Mouse (Mus musculus): Measurements from ENCODE around the gene Lhx2. TPM values are rescaled to one million over a fixed set of nuclear protein-coding genes. Genes with fewer than 3 reads are reported as not detected.

Gene Lhx2
- polyA plus RNA-seq, 1 experiment from 2014 or later, result 8.5 TPM

DNA sequence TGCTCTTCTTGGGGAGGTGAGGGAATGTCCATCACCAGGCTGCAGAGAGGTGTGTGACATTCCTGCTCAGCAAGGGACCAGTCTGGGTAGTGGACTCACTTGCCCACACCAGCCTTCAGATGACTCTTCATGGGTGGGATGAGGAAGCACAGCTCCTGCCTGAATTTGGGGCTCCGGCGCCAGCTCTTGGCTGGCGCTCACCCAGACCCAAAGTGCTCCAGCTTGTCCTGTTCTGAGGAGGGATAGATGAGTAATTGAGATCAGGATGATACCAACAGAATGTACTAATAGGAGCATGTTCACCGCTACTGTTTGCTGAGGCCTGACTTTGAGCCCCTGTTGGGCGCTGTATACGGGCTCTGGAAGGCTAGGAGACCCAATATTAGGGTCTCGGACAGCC, 38.2 kb downstream of the Lhx2 start:
- peaks cover 36% of the 10 kb centered on the region for H3K27me3 ChIP-seq
- WGBS, result 82% methylated on average over 7 of the region's 7 CpGs
- no peak overlapping the region for H3K4me2 ChIP-seq
- no peaks in the 10 kb centered on the region for H3K36me3 ChIP-seq
- ATAC-seq (ENCODE audit: insufficient number of reproducible peaks, low FRiP score, low TSS enrichment, low read depth), result no peak
- no peaks in the 10 kb centered on the region for H3K9me3 ChIP-seq
- H3K4me3 ChIP-seq, result no peak overlapping the region
- no peak overlapping the region for H3K9ac ChIP-seq
- no peak overlapping the region for H3K27ac ChIP-seq
- peaks cover 17% of the 10 kb centered on the region for H3K4me1 ChIP-seq

DNA sequence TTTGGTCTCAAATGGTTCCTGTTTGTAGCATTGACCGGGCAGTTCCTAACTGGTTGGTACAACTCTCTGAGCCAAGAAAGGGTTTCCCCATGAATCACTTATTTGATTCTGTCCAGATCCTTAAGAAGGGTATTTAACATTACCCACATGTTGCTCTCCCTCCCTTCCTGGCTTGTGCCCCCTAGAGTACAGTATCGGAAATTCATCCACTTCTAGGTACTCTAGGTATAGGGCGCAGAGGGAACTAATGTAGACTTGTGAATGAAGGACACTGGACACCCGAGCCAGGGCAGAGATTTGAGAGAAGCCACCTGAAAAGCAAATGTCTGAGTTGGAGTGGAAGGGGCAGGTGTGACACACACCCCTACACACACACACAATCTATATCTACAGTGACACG, 39.3 kb downstream of the Lhx2 start:
- no peak overlapping the region for H3K9ac ChIP-seq
- ATAC-seq (ENCODE audit: insufficient number of reproducible peaks, low FRiP score, low TSS enrichment, low read depth), result no peak
- peaks cover 35% of the 10 kb centered on the region for H3K27me3 ChIP-seq
- H3K9me3 ChIP-seq, result no peaks in the 10 kb centered on the region
- peaks cover 17% of the 10 kb centered on the region for H3K4me1 ChIP-seq
- H3K4me3 ChIP-seq, result no peak overlapping the region
- 29% methylated on average over 5 of the region's 5 CpGs for WGBS
- no peak overlapping the region for H3K27ac ChIP-seq
- no peaks in the 10 kb centered on the region for H3K36me3 ChIP-seq
- H3K4me2 ChIP-seq, result no peak overlapping the region

DNA sequence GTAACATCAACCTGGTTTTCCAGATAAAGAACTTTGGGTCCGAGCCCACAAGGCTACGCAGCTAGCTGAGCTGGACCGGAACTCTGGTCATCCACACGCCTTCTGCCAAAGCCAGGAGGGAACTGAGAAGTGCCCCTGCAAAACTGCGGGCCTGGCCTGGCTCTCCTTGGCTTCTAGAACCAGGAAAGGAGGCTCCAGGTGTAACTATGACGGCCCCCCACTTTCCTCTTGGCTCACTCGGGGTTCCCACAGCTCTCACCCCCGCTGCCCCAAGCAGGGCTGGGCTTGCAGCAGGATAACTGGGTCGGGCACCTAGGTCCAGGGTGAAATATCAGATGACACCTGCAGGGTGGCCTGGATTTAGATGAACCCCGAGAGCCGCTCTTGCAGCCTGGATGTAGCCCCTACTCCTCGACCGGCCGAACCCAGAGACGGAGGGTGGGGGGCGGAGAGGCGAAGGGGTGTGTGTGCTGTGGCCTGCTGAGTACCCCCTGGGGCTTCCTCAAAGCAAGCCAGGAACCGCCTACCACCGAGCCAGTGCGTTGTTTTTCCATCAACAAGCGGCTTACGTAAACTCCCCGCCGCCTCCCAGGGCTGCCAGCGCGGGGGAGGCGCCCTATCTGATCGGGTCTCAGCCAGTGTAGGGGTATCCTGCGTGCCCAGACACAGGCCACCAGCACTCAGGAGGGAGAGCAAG, 39.9 kb downstream of the Lhx2 start:
- WGBS, result 8% methylated on average over 29 of the region's 29 CpGs

DNA sequence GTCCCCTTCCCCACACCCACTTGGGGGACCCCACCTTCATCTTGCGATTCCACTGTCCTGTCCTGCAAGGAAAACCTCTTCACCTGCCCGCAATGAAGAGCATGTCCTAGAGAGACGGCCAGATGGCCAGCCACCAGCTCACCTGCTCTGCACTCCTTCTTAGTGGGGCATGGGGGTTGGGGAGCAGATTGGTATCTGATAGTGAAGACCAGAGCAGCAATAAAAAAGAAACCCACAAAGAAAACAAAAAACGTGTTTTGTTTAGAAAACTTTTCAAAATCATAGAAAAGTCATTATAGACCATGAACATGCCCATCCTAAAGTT, 40.4 kb downstream of the Lhx2 start:
- 7% methylated on average over 4 of the region's 4 CpGs for WGBS
- Histone ChIP-seq H3K36me3 (no peaks in the 10 kb centered on the region), H3K27me3 (peaks cover 33% of the 10 kb centered on the region), H3K4me2 (peak overlapping the region; percentile 34), H3K9ac (no peak overlapping the region), H3K4me1 (peaks cover 17% of the 10 kb centered on the region), H3K27ac (no peak overlapping the region), H3K9me3 (no peaks in the 10 kb centered on the region), H3K4me3 (peak overlapping the region; percentile 5; the same call in 1 of the 2 replicates)
- no peak for ATAC-seq (ENCODE audit: insufficient number of reproducible peaks, low FRiP score, low TSS enrichment, low read depth)

More for the DNA sequence above, 39.9 kb downstream of the Lhx2 start:
- Histone ChIP-seq H3K9me3 (no peaks in the 10 kb centered on the region), H3K4me2 (peak overlapping the region; percentile 34), H3K27ac (no peak overlapping the region), H3K9ac (no peak overlapping the region), H3K4me1 (peaks cover 17% of the 10 kb centered on the region), H3K36me3 (no peaks in the 10 kb centered on the region), H3K27me3 (peaks cover 33% of the 10 kb centered on the region), H3K4me3 (peak overlapping the region; percentile 5; the same call in 1 of the 2 replicates)
- no peak for ATAC-seq (ENCODE audit: insufficient number of reproducible peaks, low FRiP score, low TSS enrichment, low read depth)

DNA sequence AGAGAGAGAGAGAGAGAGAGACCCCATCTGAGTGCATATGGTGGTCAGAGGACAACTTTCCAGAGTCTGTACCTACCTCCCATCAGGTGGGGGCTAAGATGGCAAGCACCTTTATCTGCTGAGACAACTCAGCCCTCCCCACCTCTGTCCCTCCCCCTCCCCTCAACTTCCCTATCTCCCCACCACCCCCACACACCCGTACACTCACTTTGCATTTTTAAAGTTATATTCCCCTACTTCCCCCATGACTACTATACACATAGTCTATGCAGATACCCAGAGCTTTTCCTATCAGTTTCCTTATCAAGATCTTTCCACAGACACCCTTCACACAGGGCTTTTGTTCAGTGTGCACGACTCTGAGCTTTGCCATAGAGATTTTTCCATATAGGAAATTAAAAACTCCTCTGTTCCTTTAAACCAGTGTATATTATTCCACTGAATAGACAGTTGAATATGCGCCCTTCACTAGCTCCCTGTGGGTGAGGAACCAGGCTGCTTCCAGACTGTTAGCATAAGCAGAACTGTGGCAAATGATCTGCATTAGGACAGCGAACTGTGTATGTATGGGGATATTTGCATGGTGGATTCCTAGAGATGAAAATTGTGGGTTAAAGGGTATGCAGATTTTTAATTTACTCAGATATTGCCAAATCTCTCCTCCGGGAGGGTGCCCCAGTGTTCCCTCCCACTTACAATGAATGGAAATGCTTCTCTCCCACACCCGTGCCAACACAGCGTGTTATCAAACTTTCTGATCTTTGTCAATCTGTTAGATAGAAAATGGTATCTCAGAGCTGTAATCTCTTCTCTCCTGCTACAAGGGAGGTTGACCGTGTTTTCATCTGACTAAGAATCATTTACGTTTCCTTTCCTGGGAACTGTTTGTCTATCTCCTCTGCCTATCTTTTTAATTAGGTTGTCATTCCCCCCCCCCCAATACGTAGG, 41.3 kb downstream of the Lhx2 start:
- no peak overlapping the region for H3K27ac ChIP-seq
- no peaks in the 10 kb centered on the region for H3K9me3 ChIP-seq
- ATAC-seq (ENCODE audit: insufficient number of reproducible peaks, low FRiP score, low TSS enrichment, low read depth), result no peak
- peaks cover 17% of the 10 kb centered on the region for H3K4me1 ChIP-seq
- no peaks in the 10 kb centered on the region for H3K36me3 ChIP-seq
- no peak overlapping the region for H3K4me3 ChIP-seq
- H3K9ac ChIP-seq, result no peak overlapping the region
- WGBS, result 52% methylated on average over 10 of the region's 10 CpGs
- peaks cover 33% of the 10 kb centered on the region for H3K27me3 ChIP-seq
- no peak overlapping the region for H3K4me2 ChIP-seq

DNA sequence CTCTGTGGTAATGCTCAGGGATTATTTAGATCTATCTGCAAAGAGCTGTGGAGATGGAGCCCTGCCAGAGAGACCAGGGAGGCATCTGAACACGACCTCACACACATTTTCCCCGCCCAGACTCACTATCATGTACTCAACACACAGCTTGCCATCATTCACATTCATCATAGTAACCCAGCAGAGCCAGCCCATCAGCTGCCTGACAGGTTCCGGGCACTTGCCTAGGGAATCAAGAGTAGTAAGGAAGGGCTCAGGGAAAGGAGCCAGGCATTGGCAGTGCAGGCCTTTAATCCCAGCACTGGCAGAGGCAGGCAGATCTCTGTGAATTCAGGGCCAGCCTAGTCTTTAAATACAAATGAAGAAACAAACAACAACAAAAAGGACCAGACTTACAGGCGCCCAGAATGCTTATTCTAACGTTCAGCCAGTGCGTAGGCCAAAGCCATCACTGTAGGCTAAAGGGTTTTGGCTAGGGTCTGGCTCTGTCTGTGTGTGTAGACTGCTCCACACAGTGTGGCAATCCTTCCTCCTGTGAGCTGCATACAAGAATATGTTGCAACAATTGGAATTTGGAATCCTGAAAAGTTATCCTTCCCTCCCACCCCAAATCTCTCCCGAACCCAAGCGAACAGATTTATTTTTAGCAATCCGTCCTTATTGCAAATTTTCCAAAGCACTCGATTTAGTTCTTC, 48.6 kb downstream of the Lhx2 start:
- no peak overlapping the region for H3K4me3 ChIP-seq
- no peak overlapping the region for H3K27ac ChIP-seq
- H3K36me3 ChIP-seq, result no peaks in the 10 kb centered on the region
- WGBS, result 81% methylated on average over 10 of the region's 10 CpGs
- no peak overlapping the region for H3K4me2 ChIP-seq
- 0 out of 2 replicates have a peak, but pooled peaks cover 3% of the 10 kb centered on the region for H3K27me3 ChIP-seq
- H3K9me3 ChIP-seq, result no peaks in the 10 kb centered on the region
- no peak for ATAC-seq (ENCODE audit: insufficient number of reproducible peaks, low FRiP score, low TSS enrichment, low read depth)
- no peaks in the 10 kb centered on the region for H3K4me1 ChIP-seq
- H3K9ac ChIP-seq, result no peak overlapping the region

DNA sequence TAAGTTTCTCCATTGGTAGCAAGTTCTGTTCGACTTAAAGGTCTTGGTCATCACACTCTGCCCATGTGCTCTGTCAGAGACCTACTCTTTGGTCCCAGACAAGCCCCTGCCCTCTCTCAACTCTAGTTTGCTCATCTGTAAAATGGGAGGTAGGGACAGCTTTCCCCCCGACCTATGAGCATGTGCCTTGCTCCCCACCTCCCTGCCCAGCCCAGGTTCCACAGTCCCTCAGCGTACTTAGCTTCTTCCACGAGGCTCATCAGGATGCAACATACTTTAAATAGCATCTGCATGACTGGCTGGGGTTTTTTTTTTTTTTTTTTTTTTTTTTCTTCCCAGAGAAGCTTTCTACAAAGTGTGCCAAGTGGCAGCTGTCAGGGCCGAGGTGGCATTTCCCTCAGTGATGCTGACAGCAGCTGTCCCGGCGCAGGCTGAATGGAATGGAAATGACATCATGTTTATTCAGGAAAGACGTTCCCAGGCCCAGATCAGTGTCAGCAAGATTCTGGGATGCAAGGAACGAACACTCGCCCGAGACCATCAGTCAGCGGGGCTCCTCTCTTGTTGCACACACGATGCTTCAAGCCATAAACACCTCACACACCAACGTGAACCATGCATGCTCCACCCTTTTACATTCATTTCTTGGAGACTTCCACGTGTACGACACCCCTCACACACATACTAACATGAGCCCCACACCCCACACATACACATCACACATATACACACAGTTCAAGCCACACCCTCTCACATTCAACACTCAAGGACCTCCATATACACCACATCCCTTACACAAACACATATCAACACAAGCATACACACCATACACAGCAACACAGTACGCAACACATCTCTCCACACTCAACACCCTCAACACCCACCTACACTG, 56.1 kb downstream of the Lhx2 start:
- no peaks in the 10 kb centered on the region for H3K36me3 ChIP-seq
- WGBS, result 66% methylated on average over 17 of the region's 17 CpGs

DNA sequence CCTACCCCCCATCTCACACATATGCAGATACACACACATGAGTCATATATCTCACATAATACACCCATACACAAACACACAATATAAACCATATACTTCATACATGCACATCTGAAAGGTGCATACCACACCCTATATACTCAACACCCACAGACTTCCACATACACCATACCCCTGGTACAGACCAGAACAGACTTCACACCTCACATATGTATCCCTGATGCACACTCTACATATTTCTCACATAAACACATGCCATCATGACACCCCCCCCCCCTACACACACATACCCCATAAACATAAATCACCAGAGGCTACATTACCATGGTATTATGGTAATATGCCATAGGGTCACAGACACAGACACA, 56.8 kb downstream of the Lhx2 start:
- H3K4me3 ChIP-seq, result no peak overlapping the region
- peak; percentile 18; the same call in 1 of the 2 replicates for ATAC-seq (ENCODE audit: insufficient number of reproducible peaks, low FRiP score, low TSS enrichment, low read depth)
- H3K4me2 ChIP-seq, result no peak overlapping the region
- no peaks in the 10 kb centered on the region for H3K36me3 ChIP-seq
- H3K27ac ChIP-seq, result no peak overlapping the region
- 0 out of 2 replicates have a peak, but pooled peaks cover 3% of the 10 kb centered on the region for H3K27me3 ChIP-seq
- H3K9ac ChIP-seq, result no peak overlapping the region
- H3K4me1 ChIP-seq, result no peaks in the 10 kb centered on the region
- H3K9me3 ChIP-seq, result no peaks in the 10 kb centered on the region

More for the DNA sequence above, 56.1 kb downstream of the Lhx2 start:
- Histone ChIP-seq H3K27me3 (0 out of 2 replicates have a peak, but pooled peaks cover 3% of the 10 kb centered on the region), H3K9me3 (no peaks in the 10 kb centered on the region), H3K9ac (no peak overlapping the region), H3K4me2 (no peak overlapping the region), H3K4me3 (no peak overlapping the region), H3K4me1 (no peaks in the 10 kb centered on the region), H3K27ac (no peak overlapping the region)
- peak; percentile 32; the same call in 1 of the 2 replicates for ATAC-seq (ENCODE audit: insufficient number of reproducible peaks, low FRiP score, low TSS enrichment, low read depth)

DNA sequence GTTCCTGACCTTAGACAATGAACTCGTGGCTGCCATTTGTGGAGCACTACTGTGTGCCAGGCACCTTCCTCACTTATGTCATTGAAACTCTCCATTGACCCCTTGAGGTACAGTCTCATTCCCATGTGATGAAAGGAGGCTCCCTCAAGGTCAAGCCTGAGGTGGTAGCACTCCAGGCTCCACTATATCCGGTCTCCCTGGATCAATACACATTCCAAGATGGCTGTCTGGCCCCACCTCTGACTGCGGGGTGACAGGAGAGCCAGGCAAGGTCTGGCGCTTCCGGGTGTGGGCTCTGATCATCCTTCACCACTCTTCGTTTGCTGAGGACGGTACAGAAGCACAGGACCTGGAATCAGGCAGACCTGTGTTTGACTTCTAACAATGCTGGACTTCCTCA, 58.2 kb downstream of the Lhx2 start:
- ATAC-seq (ENCODE audit: insufficient number of reproducible peaks, low FRiP score, low TSS enrichment, low read depth), result no peak
- no peak overlapping the region for H3K9ac ChIP-seq
- H3K4me1 ChIP-seq, result no peaks in the 10 kb centered on the region
- no peak overlapping the region for H3K4me3 ChIP-seq
- WGBS, result 75% methylated on average over 7 of the region's 7 CpGs
- no peaks in the 10 kb centered on the region for H3K27me3 ChIP-seq
- no peak overlapping the region for H3K27ac ChIP-seq
- no peak overlapping the region for H3K4me2 ChIP-seq
- H3K36me3 ChIP-seq, result no peaks in the 10 kb centered on the region
- H3K9me3 ChIP-seq, result no peaks in the 10 kb centered on the region

DNA sequence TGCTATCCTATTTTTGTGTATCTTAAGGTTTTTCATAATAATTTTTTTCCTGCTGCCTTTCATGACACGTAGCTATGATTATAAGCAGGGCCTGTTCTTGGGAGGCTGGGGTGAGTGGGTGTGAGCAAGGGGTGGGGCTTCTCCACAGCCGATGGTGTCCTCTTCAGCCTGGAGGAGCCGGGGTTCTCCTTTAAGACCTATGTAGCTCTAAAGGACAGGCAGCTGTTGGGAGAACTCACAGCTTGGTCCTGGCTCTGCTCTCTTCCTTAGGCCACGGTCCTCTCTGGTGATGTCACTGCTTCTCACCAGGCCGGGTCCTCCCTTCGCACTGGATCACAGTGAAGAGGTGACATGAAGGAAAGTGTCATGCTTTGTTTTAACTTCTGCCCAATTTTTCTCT, 58.8 kb downstream of the Lhx2 start:
- no peaks in the 10 kb centered on the region for H3K9me3 ChIP-seq
- H3K4me3 ChIP-seq, result no peak overlapping the region
- no peak overlapping the region for H3K27ac ChIP-seq
- no peak overlapping the region for H3K9ac ChIP-seq
- H3K4me2 ChIP-seq, result no peak overlapping the region
- no peaks in the 10 kb centered on the region for H3K27me3 ChIP-seq
- no peaks in the 10 kb centered on the region for H3K36me3 ChIP-seq
- 0 out of 2 replicates have a peak, but pooled peaks cover under 1% of the 10 kb centered on the region for H3K4me1 ChIP-seq
- WGBS, result 49% methylated on average over 6 of the region's 6 CpGs
- ATAC-seq (ENCODE audit: insufficient number of reproducible peaks, low FRiP score, low TSS enrichment, low read depth), result no peak

DNA sequence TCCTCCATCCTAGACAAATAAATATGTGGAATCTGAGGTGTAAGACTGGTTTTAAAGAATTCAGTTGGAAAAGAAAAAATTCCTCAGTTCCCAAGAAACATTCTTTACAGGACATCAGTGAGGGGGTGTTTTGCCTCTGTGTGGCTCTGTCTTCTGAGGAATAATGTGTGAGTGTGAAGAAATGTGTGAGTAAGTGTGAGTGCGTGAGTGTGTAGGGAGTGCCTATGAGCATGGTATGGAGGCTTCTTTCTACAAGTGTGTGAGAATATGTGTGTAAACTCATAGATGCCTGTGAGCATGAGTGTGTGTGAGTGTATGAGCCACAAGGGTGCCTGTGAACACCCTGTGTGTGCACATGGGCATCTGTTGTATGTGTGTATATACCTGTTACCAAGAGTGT, 63.5 kb downstream of the Lhx2 start:
- H3K27me3 ChIP-seq, result peaks cover 5% of the 10 kb centered on the region; the same call in 1 of the 2 replicates
- H3K4me2 ChIP-seq, result no peak overlapping the region
- WGBS, result 88% methylated on average over 1 of the region's 1 CpGs
- H3K36me3 ChIP-seq, result no peaks in the 10 kb centered on the region
- peaks cover 6% of the 10 kb centered on the region; the same call in 1 of the 2 replicates for H3K4me1 ChIP-seq
- no peak overlapping the region for H3K4me3 ChIP-seq
- ATAC-seq (ENCODE audit: insufficient number of reproducible peaks, low FRiP score, low TSS enrichment, low read depth), result no peak
- no peak overlapping the region for H3K27ac ChIP-seq
- H3K9me3 ChIP-seq, result no peaks in the 10 kb centered on the region
- no peak overlapping the region for H3K9ac ChIP-seq
